ENCODE assay signal across 22 mouse cellular contexts in the genomic region with DNA sequence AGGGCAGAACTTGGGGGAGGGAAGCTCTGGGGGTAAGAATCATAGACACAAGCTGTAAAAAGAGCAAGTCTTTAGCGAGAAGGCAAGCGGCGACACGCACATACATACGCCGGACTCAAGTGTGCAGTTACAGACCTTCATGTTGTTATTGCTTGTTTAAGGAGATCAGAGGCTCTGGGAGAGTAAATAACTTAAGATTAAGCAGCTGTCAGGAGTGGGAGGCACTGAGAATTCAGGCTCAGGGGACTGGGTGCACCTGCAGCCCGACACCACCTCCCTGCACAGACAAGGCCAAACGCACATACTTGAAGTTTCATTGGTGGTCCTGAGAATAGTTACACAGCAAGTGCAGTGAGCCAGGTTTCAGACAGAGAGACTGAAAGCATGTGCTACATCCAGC.
DNase-seq lines count a peak whose midpoint lies in the region; ATAC-seq lines count a peak whose summit lies in the region.
"Had no signal": no experiment of that assay in that cellular context is flagged by ENCODE, and none has a peak within 500 bp of the region (broad histone marks: within the 10 kb centered on the region; RNA-seq: fewer than 3 reads in every experiment).

No protein-coding gene starts in this region.

- H3K4me1 ChIP-seq in embryonic facial prominence, embryonic 11.5 days (ENCODE audit: control insufficient read depth, insufficient read depth, low read length) = no peaks in the 10 kb centered on the region
- H3K4me1 ChIP-seq in embryonic facial prominence, embryonic 10.5 days = peaks cover 19% of the 10 kb centered on the region
- peaks cover 38% of the 10 kb centered on the region for H3K4me1 ChIP-seq in kidney, embryonic 15.5 days
- peaks cover 33% of the 10 kb centered on the region for H3K4me1 ChIP-seq in embryonic facial prominence, embryonic 14.5 days (ENCODE audit: control insufficient read depth, insufficient read depth, low read length)
- H3K4me1 ChIP-seq in liver, embryonic 11.5 days (replicated peaks; ENCODE audit: control insufficient read depth, insufficient read depth, low read length) = no peaks in the 10 kb centered on the region
- H3K4me1 ChIP-seq: forebrain, embryonic 12.5 days had no signal

- WGBS in embryonic facial prominence, embryonic 11.5 days = 91% methylated on average over 8 of the region's 8 CpGs
- 86% methylated on average over 8 of the region's 8 CpGs for WGBS in embryonic facial prominence, embryonic 10.5 days
- 53% methylated on average over 8 of the region's 8 CpGs for WGBS in kidney, embryonic 15.5 days
- WGBS in embryonic facial prominence, embryonic 14.5 days = 72% methylated on average over 8 of the region's 8 CpGs
- WGBS in liver, embryonic 11.5 days = 90% methylated on average over 8 of the region's 8 CpGs

- H3K9ac ChIP-seq in embryonic facial prominence, embryonic 11.5 days (replicated peaks; ENCODE audit: low read length) = no peak overlapping the region
- no peak overlapping the region for H3K9ac ChIP-seq in kidney, embryonic 15.5 days
- H3K9ac ChIP-seq in embryonic facial prominence, embryonic 14.5 days (ENCODE audit: low read depth, low read length) = no peak overlapping the region
- no peak overlapping the region for H3K9ac ChIP-seq in liver, embryonic 11.5 days (ENCODE audit: low read depth, low read length)
- H3K9ac ChIP-seq: forebrain, embryonic 12.5 days; hindbrain, embryonic 12.5 days had no signal

- ATAC-seq in embryonic facial prominence, embryonic 11.5 days (replicated peaks; ENCODE audit: insufficient number of reproducible peaks, low FRiP score, low TSS enrichment, low read depth) = no peak
- no peak for ATAC-seq in kidney, embryonic 15.5 days (replicated peaks; ENCODE audit: low FRiP score)
- peak; percentile 68 for ATAC-seq in embryonic facial prominence, embryonic 14.5 days (ENCODE audit: low read depth)
- no peak for ATAC-seq in liver, embryonic 11.5 days (replicated peaks; ENCODE audit: low FRiP score)
- ATAC-seq: CD4-positive, CD25-positive, alpha-beta regulatory T cell, adult 4 months; hindbrain, embryonic 16.5 days had no signal

- no peak overlapping the region for H3K27ac ChIP-seq in embryonic facial prominence, embryonic 11.5 days (replicated peaks; ENCODE audit: low read depth, low read length)
- no peak overlapping the region for H3K27ac ChIP-seq in embryonic facial prominence, embryonic 10.5 days (replicated peaks)
- H3K27ac ChIP-seq in kidney, embryonic 15.5 days = 0 out of 2 replicates have a peak overlapping the region, but pooled peaks have one; percentile 28
- H3K27ac ChIP-seq in embryonic facial prominence, embryonic 14.5 days (replicated peaks; ENCODE audit: low read depth, low read length) = 0 out of 2 replicates have a peak overlapping the region, but pooled peaks have one; percentile 17
- no peak overlapping the region for H3K27ac ChIP-seq in liver, embryonic 11.5 days (ENCODE audit: low read depth, low read length)
- H3K27ac ChIP-seq: forebrain, embryonic 12.5 days; gastrocnemius, adult 2 months; hindbrain, embryonic 12.5 days had no signal

- H3K9me3 ChIP-seq in embryonic facial prominence, embryonic 11.5 days (replicated peaks; ENCODE audit: control insufficient read depth, low read length) = no peaks in the 10 kb centered on the region
- no peaks in the 10 kb centered on the region for H3K9me3 ChIP-seq in embryonic facial prominence, embryonic 10.5 days
- no peaks in the 10 kb centered on the region for H3K9me3 ChIP-seq in kidney, embryonic 15.5 days (replicated peaks)
- no peaks in the 10 kb centered on the region for H3K9me3 ChIP-seq in embryonic facial prominence, embryonic 14.5 days (ENCODE audit: control insufficient read depth, low read length)
- H3K9me3 ChIP-seq in liver, embryonic 11.5 days (ENCODE audit: control insufficient read depth, low read length) = no peaks in the 10 kb centered on the region
- H3K9me3 ChIP-seq: forebrain, embryonic 12.5 days; heart, embryonic 10.5 days; hindbrain, embryonic 12.5 days had no signal

- no peak overlapping the region for H3K4me2 ChIP-seq in embryonic facial prominence, embryonic 11.5 days (ENCODE audit: low read depth, low read length)
- H3K4me2 ChIP-seq in kidney, embryonic 15.5 days = no peak overlapping the region
- H3K4me2 ChIP-seq in embryonic facial prominence, embryonic 14.5 days (ENCODE audit: low read depth, low read length) = no peak overlapping the region
- H3K4me2 ChIP-seq in liver, embryonic 11.5 days = no peak overlapping the region
- H3K4me2 ChIP-seq: forebrain, embryonic 12.5 days; hindbrain, embryonic 12.5 days had no signal

- peaks cover 5% of the 10 kb centered on the region for H3K36me3 ChIP-seq in embryonic facial prominence, embryonic 11.5 days (replicated peaks; ENCODE audit: control insufficient read depth, insufficient read depth, low read depth, low read length)
- H3K36me3 ChIP-seq in embryonic facial prominence, embryonic 10.5 days (replicated peaks) = peaks cover 57% of the 10 kb centered on the region
- H3K36me3 ChIP-seq in kidney, embryonic 15.5 days = peaks cover 49% of the 10 kb centered on the region
- peaks cover 56% of the 10 kb centered on the region for H3K36me3 ChIP-seq in embryonic facial prominence, embryonic 14.5 days (ENCODE audit: control insufficient read depth, insufficient read depth, low read length)
- H3K36me3 ChIP-seq in liver, embryonic 11.5 days (ENCODE audit: control insufficient read depth, insufficient read depth, low read length) = peaks cover 11% of the 10 kb centered on the region; the same call in 1 of the 2 replicates
- H3K36me3 ChIP-seq: G1E had no signal

- no peak overlapping the region for H3K4me3 ChIP-seq in embryonic facial prominence, embryonic 11.5 days (ENCODE audit: low read depth, low read length)
- no peak overlapping the region for H3K4me3 ChIP-seq in embryonic facial prominence, embryonic 10.5 days
- no peak overlapping the region for H3K4me3 ChIP-seq in kidney, embryonic 15.5 days (replicated peaks)
- H3K4me3 ChIP-seq in embryonic facial prominence, embryonic 14.5 days (ENCODE audit: low read depth, low read length) = no peak overlapping the region
- no peak overlapping the region for H3K4me3 ChIP-seq in liver, embryonic 11.5 days (ENCODE audit: low read depth, low read length)
- H3K4me3 ChIP-seq: forebrain, embryonic 12.5 days; gastrocnemius, adult 2 months; heart, embryonic 10.5 days; hindbrain, embryonic 12.5 days had no signal

- DNase-seq in embryonic facial prominence, embryonic 11.5 days (ENCODE audit: low spot score) = peak; percentile 8
- no peak for DNase-seq in embryonic facial prominence, embryonic 10.5 days (ENCODE audit: low spot score)
- no peak for DNase-seq in kidney, postnatal 14 days
- peak; percentile 69 for DNase-seq in embryonic facial prominence, embryonic 14.5 days (ENCODE audit: low spot score)
- DNase-seq in liver, embryonic 11.5 days (ENCODE audit: low spot score) = no peak
- DNase-seq in gastrocnemius, postnatal 25 days = no peak
- DNase-seq: adrenal gland, postnatal 10 days; B cell, adult 2 months; cerebellum, adult 8-10 months; embryo, embryonic 11 days; gastrocnemius, adult 2 months; gastrocnemius, postnatal 36 days; heart, adult 11 months; heart, postnatal 36 days; kidney, adult 11 months had no signal

- H3K27me3 ChIP-seq in embryonic facial prominence, embryonic 11.5 days (ENCODE audit: control insufficient read depth, insufficient read depth, low read length) = no peaks in the 10 kb centered on the region
- H3K27me3 ChIP-seq in embryonic facial prominence, embryonic 10.5 days (replicated peaks; ENCODE audit: low read depth, poor library complexity, severe bottlenecking) = no peaks in the 10 kb centered on the region
- H3K27me3 ChIP-seq in kidney, embryonic 15.5 days = no peaks in the 10 kb centered on the region
- H3K27me3 ChIP-seq in embryonic facial prominence, embryonic 14.5 days (replicated peaks; ENCODE audit: control insufficient read depth, insufficient read depth, low read length) = no peaks in the 10 kb centered on the region
- H3K27me3 ChIP-seq in liver, embryonic 11.5 days (replicated peaks; ENCODE audit: control insufficient read depth, insufficient read depth, low read length) = no peaks in the 10 kb centered on the region
- H3K27me3 ChIP-seq: forebrain, embryonic 12.5 days; hindbrain, embryonic 12.5 days had no signal

Comparison
In these comparisons a context has a peak if more than half of its experiments do, and no peak if none do; other contexts are left out.
1. DNase-seq: peak in embryonic facial prominence, embryonic 11.5 days (single experiment) and embryonic facial prominence, embryonic 14.5 days (single experiment); none in embryonic facial prominence, embryonic 10.5 days (single experiment), kidney, postnatal 14 days (single experiment), liver, embryonic 11.5 days (single experiment) and gastrocnemius, postnatal 25 days (single experiment).
2. H3K27ac ChIP-seq: peak in kidney, embryonic 15.5 days (single experiment) and embryonic facial prominence, embryonic 14.5 days (single experiment); none in embryonic facial prominence, embryonic 11.5 days (single experiment), embryonic facial prominence, embryonic 10.5 days (single experiment) and liver, embryonic 11.5 days (single experiment).